Mouse (Mus musculus): ENCODE results near the gene Hmgcr. TPM values are rescaled to one million over a fixed set of nuclear protein-coding genes. Genes with fewer than 3 reads are reported as not detected.

Gene Hmgcr
- polyA plus RNA-seq (2015; fragmentation: Nextera tagmentation; extraction: Ambion mirVana), result 46.2 and 50.0 TPM in 2 replicates

DNA sequence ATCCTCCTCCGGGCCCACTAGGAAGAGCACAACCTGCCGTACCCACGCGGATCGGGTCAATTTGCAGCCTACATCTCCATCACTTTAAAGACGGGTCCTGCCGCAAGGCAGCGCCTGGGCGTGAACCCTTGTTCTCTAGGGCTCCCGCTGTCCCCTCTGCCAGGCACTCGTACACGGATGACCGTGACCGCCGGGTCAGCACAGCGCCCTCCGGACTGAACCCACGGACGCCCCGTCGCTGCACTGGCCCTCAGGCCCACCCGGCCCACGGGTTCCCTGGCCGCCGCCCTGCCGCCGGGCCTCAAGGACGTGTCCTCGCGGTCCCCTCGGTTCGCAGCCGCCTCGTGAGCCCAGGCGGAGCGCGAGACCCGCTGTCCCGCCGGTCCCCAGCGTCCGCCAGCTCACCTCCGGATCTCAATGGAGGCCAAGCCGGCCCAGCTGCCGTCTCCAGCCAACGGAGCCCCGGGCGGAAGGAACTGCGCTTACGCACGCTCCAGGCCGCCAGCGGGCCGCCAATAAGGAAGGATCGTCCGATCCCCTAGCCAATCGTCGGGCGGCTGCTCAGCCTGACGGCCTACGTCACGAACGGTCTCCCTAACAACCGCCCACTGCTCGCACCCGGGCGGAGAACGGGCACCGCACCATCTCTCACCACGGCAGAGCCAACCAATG, at the start of gene Hmgcr:
Hmgcr (minus strand) TSS at position 531 of the 672 bp plus-strand sequence.
- Histone ChIP-seq H3K4me3 (peak within 1 kb of the TSS; percentile 85), H3K9ac (peak within 1 kb of the TSS; percentile 77), H3K4me2 (peak within 1 kb of the TSS; percentile 68), H3K27ac (peak within 1 kb of the TSS; percentile 88), H3K4me1 (peaks cover 26% of the 10 kb centered on the region), H3K36me3 (peaks cover 6% of the 10 kb centered on the region), H3K9me3 (no peaks in the 10 kb centered on the region), H3K27me3 (no peaks in the 10 kb centered on the region)
- ATAC-seq (ENCODE audit: borderline replicate concordance, extremely low read depth, low FRiP score, low TSS enrichment), result peak; percentile 100
- under 1% methylated on average over 69 of the region's 70 CpGs for WGBS

DNA sequence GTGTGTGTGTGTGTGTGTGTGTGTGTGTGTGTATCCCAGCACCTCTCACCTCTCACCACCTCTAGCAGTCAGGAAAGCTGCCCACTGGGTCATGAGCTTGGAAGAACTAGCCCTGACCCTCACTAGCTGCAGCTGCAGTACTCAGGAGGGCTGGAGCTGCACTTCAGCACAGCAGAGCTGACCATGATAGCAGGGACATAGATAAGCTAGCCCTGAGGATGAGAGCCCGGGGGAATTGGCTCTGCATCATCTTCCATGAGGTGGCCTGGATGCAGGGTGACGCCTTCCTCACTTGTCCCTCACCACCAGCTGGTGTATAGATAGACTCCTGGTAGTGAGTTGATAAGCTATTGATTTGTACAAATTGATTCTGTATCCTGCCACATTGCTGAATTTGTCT, 49.3 kb upstream of the Hmgcr start:
- Histone ChIP-seq H3K4me3 (no peak overlapping the region), H3K36me3 (no peaks in the 10 kb centered on the region), H3K9me3 (no peaks in the 10 kb centered on the region), H3K4me1 (no peaks in the 10 kb centered on the region), H3K27ac (no peak overlapping the region), H3K9ac (no peak overlapping the region), H3K27me3 (no peaks in the 10 kb centered on the region), H3K4me2 (no peak overlapping the region)
- no peak for ATAC-seq (ENCODE audit: borderline replicate concordance, extremely low read depth, low FRiP score, low TSS enrichment)
- 65% methylated on average over 2 of the region's 2 CpGs for WGBS

DNA sequence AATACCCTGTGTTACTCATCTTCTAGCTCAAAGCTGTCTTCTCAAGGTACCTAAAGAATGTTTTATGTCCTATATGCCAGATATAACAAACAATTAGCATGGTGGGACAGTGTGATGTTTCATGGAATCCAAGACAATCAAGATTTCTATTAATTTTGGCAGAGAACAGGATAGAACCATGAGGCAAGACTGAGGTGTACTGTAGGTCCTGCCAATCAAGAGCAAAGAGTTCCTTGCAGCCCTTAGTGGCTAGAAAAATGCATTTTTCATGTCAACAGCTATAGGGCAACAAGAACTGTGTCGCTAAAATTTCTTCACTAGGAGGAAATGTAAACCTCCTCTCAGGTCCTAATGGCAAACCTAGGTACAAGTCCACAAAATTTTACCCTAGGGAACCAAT, 47.1 kb upstream of the Hmgcr start:
- H3K4me1 ChIP-seq, result no peaks in the 10 kb centered on the region
- H3K36me3 ChIP-seq, result no peaks in the 10 kb centered on the region
- no peaks in the 10 kb centered on the region for H3K9me3 ChIP-seq
- 68% methylated on average over 1 of the region's 1 CpGs for WGBS
- no peak overlapping the region for H3K27ac ChIP-seq
- ATAC-seq (ENCODE audit: borderline replicate concordance, extremely low read depth, low FRiP score, low TSS enrichment), result no peak
- no peaks in the 10 kb centered on the region for H3K27me3 ChIP-seq
- no peak overlapping the region for H3K4me2 ChIP-seq
- H3K9ac ChIP-seq, result no peak overlapping the region
- no peak overlapping the region for H3K4me3 ChIP-seq

DNA sequence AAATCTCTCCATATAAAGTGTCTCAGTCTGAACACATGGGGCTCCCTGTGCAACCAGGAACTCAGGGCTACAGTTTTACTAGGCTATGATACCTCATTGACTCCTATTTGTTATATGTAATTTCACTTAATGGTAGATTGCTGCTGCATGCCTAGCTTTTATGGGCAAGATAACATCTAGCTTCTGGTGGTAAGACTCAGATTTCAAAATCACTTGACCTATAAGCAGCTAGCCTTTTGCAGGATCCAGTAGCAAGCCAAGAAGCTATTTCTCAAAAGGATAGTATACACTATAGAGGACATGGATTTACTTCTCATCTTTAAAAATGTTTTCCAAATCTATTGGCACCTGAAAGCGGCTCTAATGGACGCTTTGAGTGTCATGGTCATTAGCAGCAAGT, 45.6 kb upstream of the Hmgcr start:
- H3K9ac ChIP-seq, result no peak overlapping the region
- no peak overlapping the region for H3K4me2 ChIP-seq
- no peaks in the 10 kb centered on the region for H3K36me3 ChIP-seq
- H3K27ac ChIP-seq, result no peak overlapping the region
- ATAC-seq (ENCODE audit: borderline replicate concordance, extremely low read depth, low FRiP score, low TSS enrichment), result no peak
- no peaks in the 10 kb centered on the region for H3K9me3 ChIP-seq
- 87% methylated on average over 2 of the region's 2 CpGs for WGBS
- H3K4me3 ChIP-seq, result no peak overlapping the region
- no peaks in the 10 kb centered on the region for H3K27me3 ChIP-seq
- H3K4me1 ChIP-seq, result no peaks in the 10 kb centered on the region

DNA sequence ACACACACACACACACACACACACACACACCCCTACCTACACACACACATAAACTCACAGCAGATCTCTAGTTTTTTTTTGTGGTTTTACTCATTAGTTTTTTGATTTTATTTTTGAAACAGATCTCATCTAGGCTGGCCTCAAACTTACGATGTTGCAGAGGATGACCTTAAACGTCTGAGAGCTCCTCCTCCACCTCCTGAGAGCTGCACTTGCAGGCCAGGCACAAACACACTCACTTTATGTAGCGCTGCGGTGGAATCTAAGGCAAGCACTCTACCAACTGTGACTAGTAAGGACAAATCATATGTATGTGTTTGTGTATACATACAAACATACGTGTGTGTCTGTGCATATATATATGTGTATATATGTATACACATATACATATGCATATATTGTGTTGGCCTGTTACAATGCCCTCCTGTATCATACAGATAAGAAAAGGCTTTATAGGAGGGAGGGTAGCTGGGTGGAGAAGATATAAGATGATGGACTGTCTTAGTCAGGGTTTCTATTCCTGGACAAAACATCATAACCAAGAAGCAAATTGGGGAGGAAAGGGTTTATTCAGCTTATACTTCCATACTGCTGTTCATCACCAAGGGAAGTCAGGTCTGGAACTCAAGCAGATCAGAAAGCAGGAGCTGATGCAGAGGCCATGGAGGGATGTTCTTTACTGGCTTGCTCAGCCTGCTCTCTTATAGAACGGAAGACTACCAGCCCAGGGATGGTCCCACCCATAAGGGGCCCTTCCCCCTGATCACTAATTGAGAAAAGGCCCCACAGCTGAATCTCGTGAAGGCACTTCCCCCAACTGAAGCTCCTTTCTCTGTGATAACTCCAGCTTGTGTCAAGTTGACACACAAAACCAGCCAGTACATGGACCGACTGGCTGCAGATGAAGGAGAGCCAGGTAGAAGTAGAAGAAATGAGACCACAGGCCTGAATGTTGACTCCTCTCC, 38.8 kb upstream of the Hmgcr start:
- Histone ChIP-seq H3K4me2 (no peak overlapping the region), H3K4me1 (no peaks in the 10 kb centered on the region), H3K27me3 (no peaks in the 10 kb centered on the region), H3K27ac (no peak overlapping the region), H3K4me3 (no peak overlapping the region), H3K9me3 (no peaks in the 10 kb centered on the region), H3K9ac (no peak overlapping the region), H3K36me3 (no peaks in the 10 kb centered on the region)
- ATAC-seq (ENCODE audit: borderline replicate concordance, extremely low read depth, low FRiP score, low TSS enrichment), result no peak
- WGBS, result 64% methylated on average over 8 of the region's 8 CpGs

DNA sequence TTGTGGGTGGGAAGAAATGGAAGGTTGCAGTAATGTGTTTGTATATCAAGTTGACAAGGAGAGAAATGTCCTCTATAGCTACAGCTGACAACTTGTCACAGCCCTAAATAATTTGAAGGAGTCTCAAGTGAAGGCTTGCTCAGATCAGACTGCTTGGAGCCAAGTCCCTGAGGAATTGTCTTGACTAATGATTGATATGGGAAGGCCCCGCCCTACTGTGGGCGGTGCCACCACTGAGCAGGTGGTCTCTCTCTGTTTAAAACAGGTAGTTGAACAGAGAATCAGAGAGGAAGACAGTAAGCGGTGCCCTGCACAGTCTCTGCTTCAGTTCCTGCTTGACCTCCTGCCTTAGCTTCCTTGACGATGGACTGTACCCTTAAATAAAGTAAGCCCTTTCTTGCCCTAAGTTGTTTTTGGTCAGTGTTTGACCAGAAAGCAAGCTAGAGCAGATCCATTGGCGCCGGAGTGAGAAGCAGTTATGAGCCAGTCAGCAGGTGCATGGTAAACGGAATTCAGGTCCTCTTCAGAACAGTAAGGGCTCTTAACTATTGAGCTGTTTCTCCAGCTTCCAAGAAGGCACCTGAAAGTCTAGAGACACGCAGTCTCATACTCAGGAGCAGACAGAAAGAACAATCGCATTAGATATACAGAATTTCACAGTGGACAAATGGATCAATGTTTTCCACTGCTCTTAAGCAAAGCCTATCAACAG, 32.0 kb upstream of the Hmgcr start:
- H3K36me3 ChIP-seq, result no peaks in the 10 kb centered on the region

DNA sequence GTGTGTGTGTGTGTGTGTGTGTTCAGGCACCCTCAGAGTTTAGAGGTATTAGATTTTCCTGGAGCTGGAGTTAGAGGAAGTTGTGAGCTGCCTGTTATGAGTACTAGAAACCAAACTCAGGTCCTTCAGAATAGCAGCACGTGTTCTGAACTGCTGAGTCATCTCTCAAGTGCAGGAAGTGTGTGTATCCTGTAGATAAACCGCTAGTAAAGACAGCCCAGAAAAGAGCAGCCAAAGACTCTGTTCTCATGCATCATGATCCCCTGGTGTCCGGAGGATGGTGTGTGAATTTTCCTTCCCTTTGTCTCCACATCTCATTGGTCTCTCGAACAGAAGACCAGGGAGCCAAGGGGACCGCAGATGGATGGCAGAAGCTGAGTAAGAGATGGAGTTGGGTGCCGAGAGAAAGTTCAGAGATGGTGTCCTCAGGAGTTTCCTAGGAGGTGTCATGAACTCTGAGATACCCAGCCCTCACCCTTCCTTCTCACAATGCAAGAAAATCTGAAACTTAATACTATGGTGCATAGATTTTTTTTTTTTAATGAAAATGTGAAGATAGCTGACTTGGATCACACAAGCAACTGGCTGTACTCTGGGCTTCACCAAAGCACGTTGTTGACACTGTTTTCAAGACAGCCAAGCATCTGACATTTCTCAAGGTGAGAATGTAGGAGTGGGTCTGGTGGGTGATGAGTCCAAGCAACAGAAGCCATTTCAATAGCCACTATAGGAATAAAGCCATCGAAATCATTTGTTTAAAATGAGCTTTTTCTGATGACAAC, 27.3 kb upstream of the Hmgcr start:
- Histone ChIP-seq H3K9ac (no peak overlapping the region), H3K4me1 (0 out of 2 replicates have a peak, but pooled peaks cover 4% of the 10 kb centered on the region), H3K4me3 (no peak overlapping the region), H3K36me3 (no peaks in the 10 kb centered on the region), H3K4me2 (no peak overlapping the region), H3K27ac (no peak overlapping the region), H3K27me3 (no peaks in the 10 kb centered on the region), H3K9me3 (no peaks in the 10 kb centered on the region)
- ATAC-seq (ENCODE audit: borderline replicate concordance, extremely low read depth, low FRiP score, low TSS enrichment), result peak; percentile 72; the same call in 1 of the 2 replicates
- 45% methylated on average over 8 of the region's 8 CpGs for WGBS

More for the DNA sequence above, 32.0 kb upstream of the Hmgcr start:
- Histone ChIP-seq H3K27ac (no peak overlapping the region), H3K4me3 (no peak overlapping the region), H3K9ac (no peak overlapping the region), H3K27me3 (no peaks in the 10 kb centered on the region), H3K4me1 (0 out of 2 replicates have a peak, but pooled peaks cover 4% of the 10 kb centered on the region), H3K9me3 (no peaks in the 10 kb centered on the region), H3K4me2 (peak overlapping the region; percentile 17; the same call in 1 of the 2 replicates)
- ATAC-seq (ENCODE audit: borderline replicate concordance, extremely low read depth, low FRiP score, low TSS enrichment), result no peak
- WGBS, result 57% methylated on average over 9 of the region's 9 CpGs

DNA sequence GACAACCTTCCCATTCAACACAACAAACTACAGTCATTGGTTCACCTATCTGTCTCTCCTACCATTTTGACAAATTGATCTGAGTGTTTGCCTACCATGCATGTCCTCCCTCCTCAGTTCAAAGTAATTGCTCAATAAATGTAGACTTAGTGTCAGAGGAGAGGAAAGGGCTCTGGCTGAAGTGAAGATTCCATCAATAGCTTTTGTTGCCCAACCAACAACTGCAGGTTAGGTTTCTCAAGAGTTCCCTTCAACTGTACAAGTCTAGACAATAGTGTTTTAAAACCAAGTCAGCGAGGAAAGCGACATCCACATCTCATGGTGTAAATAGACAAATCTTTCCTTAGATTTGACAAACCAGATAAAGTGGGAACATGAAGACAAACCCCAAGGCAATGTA, 24.7 kb upstream of the Hmgcr start:
- H3K4me1 ChIP-seq, result 0 out of 2 replicates have a peak, but pooled peaks cover 4% of the 10 kb centered on the region
- no peak overlapping the region for H3K4me3 ChIP-seq
- H3K27ac ChIP-seq, result no peak overlapping the region
- no peaks in the 10 kb centered on the region for H3K27me3 ChIP-seq
- no peak overlapping the region for H3K9ac ChIP-seq
- H3K36me3 ChIP-seq, result no peaks in the 10 kb centered on the region
- 90% methylated on average over 2 of the region's 2 CpGs for WGBS
- no peak for ATAC-seq (ENCODE audit: borderline replicate concordance, extremely low read depth, low FRiP score, low TSS enrichment)
- H3K4me2 ChIP-seq, result no peak overlapping the region
- H3K9me3 ChIP-seq, result no peaks in the 10 kb centered on the region

DNA sequence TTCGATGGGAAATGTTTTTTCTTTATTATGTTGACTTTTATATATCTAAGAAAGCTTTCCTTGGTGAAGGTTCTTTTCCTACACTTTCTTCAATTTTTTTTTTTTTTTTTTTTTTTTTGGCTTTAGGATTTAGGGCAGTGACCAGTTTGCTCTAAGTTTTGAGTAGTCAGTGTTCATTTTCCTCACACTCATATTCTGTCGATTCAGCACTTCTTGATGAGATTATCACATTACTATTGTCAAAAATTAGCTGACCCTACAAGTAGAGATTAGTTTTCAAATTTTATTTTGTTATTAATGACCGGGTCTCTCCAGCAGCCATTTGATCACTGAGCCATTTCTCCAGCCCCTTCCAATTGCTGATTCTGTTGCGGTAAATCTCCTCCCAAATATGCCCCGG, 19.2 kb upstream of the Hmgcr start:
- no peak overlapping the region for H3K27ac ChIP-seq
- H3K27me3 ChIP-seq, result no peaks in the 10 kb centered on the region
- no peaks in the 10 kb centered on the region for H3K9me3 ChIP-seq
- no peaks in the 10 kb centered on the region for H3K36me3 ChIP-seq
- 87% methylated on average over 5 of the region's 5 CpGs for WGBS
- no peak overlapping the region for H3K4me2 ChIP-seq
- no peaks in the 10 kb centered on the region for H3K4me1 ChIP-seq
- no peak overlapping the region for H3K9ac ChIP-seq
- H3K4me3 ChIP-seq, result no peak overlapping the region
- ATAC-seq (ENCODE audit: borderline replicate concordance, extremely low read depth, low FRiP score, low TSS enrichment), result no peak

DNA sequence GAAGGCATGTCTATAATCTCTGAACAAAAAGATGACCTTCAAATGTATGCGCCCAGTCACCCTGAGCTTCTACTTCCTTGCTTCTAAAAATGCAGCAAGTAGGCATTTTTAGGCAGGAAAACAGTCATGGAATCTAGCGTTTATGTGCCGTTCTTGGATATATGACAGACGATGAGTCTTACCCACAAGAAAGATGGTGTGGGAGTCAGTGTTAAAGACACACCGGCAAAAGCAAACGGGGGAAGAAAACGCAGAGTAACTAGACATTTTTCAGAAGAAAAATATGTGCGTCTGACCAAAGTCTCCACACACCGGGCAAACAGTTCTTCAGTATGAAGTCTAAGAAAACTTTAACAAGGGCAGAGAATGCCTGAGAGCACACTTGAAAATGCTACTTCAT, 16.5 kb upstream of the Hmgcr start:
- 58% methylated on average over 9 of the region's 9 CpGs for WGBS
- no peaks in the 10 kb centered on the region for H3K27me3 ChIP-seq

DNA sequence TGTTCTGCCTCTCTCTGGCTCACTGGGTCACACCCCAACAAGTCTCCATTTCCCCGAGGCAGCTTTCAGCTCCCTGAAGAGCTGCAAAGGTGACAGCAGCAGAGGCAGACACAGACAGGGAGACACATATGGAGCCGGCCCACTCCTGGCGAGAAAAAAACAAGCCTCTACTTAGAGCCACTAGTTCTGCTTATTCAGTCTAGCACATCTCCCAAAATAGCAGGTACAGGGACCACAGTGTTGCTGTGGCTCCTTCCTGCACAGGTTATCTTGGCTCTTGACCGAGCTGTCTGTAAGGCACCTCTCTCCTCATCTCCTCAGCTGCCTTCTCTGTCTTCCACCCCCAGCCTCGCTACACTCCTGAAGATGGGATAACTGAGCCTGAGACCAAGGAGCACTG, 14.0 kb upstream of the Hmgcr start:
- H3K9ac ChIP-seq, result no peak overlapping the region
- H3K4me2 ChIP-seq, result no peak overlapping the region
- no peak overlapping the region for H3K4me3 ChIP-seq
- ATAC-seq (ENCODE audit: borderline replicate concordance, extremely low read depth, low FRiP score, low TSS enrichment), result no peak
- no peaks in the 10 kb centered on the region for H3K4me1 ChIP-seq
- 72% methylated on average over 5 of the region's 5 CpGs for WGBS
- H3K9me3 ChIP-seq, result no peaks in the 10 kb centered on the region
- no peaks in the 10 kb centered on the region for H3K27me3 ChIP-seq
- no peak overlapping the region for H3K27ac ChIP-seq
- no peaks in the 10 kb centered on the region for H3K36me3 ChIP-seq

More for the DNA sequence above, 16.5 kb upstream of the Hmgcr start:
- Histone ChIP-seq H3K9ac (no peak overlapping the region), H3K4me2 (no peak overlapping the region), H3K4me1 (no peaks in the 10 kb centered on the region), H3K36me3 (no peaks in the 10 kb centered on the region), H3K27ac (no peak overlapping the region), H3K4me3 (no peak overlapping the region), H3K9me3 (no peaks in the 10 kb centered on the region)
- no peak for ATAC-seq (ENCODE audit: borderline replicate concordance, extremely low read depth, low FRiP score, low TSS enrichment)
